Mouse (Mus musculus) telencephalon, adult 2 months (tissue): ENCODE data around the gene Sox8.

ENCODE experiments used
- DNase-seq: peaks from one replicate; pipeline ENCODE4 v3.0.0-alpha.2; 2011; ENCODE audit warnings: low read depth, low spot score

The Sox8 gene

DNA sequence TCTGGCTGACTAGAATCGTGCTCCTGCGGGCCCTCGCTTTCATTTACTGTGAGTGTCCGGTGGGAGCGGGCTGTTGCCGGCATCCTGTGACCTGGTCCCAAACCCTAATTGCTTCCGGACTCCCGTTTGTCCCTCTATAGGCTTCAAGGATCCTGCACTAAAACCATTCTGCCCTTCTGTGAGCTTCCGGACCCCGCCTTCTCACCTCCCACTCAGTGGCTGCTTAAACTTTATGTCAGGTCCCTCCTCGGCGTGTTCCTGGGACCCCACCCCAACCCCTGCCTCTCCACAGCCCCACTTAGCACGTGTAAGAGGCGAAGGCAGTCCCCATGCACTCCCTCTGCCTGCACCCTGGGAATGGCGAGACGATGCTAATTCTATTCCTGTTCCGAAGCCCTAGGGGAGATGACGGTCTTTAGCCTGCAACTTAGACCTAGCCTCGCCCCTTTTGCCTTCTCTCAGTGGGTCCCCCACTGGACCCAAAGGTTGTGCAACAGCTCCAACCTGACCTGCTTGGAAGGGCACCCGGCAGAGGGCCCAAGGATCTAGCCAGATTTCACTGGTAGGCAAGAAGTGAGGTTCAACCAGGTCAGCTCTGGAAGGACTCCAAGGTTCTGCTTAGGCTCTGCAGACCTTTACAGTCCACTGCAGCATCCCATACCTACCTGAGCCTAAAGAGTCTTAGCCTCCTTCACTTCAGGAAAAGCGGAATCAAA is 9.0 kb upstream of the Sox8 start:
- no peak for DNase-seq

DNA sequence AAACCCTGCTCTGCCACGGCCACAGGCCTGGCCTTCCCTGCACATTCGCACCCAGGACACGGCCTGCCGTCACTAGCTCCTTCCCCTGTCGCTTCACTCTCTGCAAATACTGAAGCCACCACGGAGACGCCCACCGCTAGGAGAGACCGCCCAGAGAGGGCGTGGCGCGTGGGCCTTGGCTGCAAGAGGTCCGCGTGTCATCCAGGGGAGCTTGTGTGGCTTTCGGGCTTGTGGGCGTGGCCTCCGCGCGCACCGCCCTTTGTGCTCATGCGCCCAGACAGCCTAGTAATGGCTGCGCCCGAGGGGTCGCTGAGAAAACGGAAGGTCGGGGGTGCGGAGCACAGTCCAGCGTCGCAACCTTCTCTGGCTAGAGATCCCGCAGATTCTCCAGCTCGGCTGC is 8.4 kb upstream of the Sox8 start, which contains the start of gene Lmf1:
Gene Lmf1, plus strand, starts transcription at position 166 of the 400 bp plus-strand sequence.
- DNase-seq, result peak; percentile 95

DNA sequence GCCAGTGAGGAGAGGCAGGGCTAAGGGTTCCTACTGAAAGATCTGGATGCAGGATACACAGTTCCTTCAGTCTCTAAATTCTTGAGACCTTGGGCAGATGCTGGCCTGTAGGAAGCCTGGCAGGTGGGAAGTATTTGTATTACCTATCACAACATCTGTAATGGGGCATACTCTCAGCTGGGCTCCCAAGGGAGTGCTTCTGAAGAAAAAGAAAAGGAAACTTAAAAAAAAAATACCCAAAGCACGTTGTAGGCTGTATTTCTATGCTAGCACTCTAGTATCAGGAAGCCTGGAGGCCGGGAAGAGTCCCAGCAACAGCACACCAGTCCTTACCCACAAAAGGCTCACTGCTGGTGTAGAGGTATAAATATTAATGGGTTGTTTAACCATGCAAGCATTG is 7.2 kb upstream of the Sox8 start:
- no peak for DNase-seq

DNA sequence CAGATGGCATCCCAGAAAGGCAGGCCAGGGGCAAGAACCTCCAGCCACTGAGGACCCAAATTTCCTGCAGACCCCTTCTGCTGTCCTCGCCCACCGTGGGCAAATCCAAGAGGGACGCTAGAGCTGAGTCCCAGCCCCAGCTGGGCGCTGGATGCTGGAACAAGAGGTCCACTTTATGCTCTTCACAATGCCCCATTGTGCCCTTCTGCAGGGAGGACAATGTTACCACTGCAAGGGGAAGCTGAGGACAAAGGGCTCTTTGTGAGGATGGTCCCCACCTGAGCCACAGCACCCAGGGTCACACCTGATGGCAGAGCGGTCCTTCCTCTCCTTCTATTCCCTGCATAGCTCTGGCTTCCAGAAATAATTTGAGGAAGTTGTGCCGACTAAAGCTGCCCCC is 6.8 kb upstream of the Sox8 start:
- no peak for DNase-seq

DNA sequence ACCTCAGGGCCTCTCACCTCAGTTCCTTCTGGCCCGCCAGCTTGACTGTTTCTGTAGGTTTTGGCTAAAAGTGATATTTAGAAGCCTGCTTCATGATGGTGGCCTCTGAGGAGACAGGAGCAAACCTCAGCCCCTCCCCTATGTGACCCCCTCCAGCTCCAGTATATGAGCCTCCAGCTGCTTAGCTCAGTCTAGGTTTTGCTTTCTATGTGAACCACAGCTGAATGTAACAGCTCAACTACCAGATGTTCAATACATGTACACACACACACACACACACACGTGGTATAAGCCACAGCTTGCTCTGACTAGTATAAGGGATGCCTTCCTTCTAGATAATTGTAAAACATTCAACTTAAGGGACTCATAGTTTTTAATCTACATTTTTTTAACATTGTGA is 5.5 kb upstream of the Sox8 start:
- no peak for DNase-seq

DNA sequence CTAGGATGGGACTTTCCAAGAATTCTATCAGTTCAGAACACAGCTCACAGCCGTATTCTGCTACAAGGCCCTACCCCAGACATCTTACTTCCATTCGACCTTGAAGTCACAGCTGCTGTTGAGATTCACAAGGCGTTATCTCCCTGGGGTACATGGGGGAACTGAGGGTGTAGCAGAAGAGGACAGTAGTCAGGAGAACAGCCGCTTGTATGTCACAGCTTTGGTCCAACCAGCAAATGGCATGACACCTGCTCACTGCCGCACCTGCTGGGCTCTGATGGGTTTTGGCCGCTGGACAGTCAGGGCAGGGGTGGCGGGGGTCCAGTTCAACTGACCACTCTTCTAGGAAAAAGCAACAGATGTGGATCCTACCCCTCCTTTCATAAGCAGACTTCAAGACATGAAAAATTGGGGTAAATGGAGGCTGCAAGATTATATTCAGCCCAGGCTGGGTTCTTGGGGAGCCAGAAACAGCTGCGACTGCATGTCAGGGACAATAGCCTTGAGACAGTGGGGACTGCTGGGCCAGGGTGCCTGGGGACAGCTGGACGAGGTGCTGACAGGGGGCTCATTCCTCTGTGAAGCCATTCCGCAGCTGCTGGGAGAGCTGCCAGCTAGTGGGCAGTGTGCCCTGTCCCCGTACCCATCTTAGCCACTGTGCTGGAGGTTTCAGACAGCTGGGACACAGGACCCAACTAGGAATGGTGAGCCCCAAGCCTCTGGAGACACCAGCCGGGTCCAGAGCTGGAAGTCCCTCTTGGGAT is 4.9 kb upstream of the Sox8 start:
- no peak for DNase-seq

DNA sequence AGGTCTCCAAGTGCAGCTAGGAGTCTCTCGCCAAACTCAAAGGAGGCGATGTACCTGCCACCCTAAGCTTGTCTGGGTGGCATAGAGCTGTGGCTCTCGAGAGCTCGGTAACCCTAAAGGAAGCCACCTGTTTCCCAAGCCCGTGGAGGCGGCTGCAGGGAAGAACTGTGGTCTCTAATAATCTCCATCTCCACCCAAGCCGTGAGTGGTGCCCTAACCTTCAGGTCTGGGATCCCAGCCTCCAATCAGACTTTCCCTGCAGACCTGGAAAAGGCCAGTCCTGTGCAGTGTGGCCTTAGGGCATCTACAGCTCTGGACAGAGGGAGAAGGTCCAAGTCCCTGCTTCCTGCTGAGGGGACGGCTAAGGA is 951 bp upstream of the Sox8 start:
- DNase-seq, result no peak

DNA sequence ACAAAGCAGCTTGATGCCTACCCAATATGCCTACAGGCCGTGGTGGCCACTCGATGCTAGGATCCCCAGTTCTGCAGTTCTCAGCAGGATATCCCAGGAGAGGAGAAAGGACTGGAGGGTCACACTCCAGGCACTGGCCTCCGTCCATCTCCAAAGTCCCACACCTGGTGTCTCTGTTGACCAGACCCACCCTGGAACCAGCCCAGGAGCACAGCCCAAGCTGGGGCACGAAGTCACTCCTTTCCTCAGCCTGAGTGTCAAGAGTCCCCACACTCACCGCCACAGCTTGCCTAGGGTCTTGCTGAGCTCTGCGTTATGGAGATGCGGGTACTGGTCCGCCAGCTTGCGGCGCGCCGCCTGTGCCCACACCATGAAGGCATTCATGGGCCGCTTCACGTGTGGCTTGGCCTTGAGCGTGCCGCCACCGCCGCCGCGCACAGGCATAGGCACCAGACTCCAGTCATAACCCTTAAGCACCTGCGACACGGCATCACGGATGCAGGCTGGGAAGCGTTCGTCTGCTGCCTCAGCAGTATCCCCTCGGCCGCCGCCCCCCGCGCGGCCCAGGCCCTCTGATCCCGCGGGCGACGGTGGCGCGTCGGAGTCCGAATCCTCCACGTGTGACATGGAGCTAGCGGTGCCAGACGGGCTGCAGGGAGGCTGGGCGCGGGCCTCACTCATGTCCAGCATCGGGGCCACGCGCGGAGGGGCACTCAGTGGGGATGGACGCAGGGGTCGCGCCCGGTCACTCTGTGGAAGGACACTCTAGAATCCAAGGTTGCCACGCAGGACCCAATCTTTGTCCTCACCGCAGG is 446 bp downstream of the Sox8 start:
- DNase-seq, result no peak

DNA sequence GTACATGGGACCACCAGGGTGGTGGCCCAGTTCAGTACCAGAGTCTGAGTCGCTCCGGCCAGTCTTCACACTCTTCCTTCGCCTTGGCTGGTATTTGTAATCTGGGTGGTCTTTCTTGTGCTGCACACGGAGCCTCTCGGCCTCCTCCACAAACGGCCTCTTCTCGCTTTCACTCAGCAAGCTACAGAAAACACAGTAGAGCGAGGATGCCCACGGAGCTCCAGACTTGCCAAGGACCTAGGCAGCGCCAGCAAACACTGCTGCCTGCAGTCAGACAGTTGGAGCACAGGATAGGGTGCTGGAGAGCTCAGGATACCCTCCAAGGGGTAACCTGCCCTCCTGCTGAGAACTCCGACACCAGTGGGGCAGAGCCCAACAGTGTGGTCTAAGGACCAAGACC is 1.6 kb downstream of the Sox8 start:
- DNase-seq, result no peak

DNA sequence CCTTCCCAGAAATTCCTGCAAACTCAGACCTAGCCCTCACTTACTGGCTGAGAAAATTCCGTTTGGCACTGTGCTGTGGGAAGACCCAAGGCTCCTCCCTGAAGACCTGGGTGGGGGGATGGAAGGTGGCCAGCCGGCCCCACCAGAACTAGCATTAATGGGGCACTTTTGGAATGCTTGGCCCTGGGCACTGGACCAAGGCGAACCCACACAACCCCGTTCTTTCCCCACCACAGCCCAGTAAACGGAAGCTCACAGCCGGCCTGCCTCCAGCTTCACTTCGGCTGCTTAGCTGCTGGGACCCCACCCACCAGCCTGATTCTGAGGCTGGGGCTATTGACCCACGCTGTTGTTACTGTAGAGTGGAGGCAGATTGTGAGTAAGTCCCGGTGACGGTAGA is 2.3 kb downstream of the Sox8 start:
- no peak for DNase-seq

DNA sequence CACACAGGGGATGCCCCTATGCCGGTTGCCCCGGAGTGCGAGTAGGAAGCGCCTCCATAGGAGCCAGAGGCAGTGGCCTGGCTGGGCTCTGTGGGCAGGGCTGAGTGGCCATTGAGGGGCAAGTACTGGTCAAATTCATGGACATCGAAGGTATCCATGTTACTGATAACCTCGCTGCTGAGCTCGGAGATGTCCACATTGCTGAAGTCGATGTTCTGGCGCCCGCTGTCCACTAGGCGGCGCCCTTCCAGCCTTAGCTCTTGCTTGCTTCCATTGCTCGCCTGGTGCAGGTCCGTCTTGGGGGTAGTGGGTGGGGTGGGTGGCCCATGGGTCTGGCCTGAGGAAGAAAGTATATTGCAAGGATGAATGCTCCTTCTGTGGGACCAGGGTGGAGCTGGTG is 2.7 kb downstream of the Sox8 start:
- DNase-seq, result no peak

DNA sequence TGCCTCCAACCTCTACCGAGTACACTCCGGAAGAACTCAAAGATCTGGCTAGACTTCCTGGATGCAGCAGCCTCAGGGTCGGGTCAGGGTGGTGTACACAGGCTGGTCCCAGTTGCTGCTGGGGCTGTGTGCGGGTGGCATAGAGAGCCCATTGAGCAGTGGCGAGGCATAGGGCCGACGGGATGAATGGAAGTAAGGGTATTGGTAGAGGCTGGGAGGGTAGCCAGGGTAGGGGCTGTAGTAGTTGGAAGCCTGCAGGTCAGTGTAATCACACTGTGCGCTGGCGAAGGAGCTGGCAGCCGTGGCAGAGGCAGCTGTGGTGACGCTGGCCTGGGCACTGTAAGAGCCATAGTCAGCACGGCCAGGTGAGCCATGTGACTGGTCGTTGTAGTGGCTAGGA is 3.2 kb downstream of the Sox8 start:
- DNase-seq, result no peak

DNA sequence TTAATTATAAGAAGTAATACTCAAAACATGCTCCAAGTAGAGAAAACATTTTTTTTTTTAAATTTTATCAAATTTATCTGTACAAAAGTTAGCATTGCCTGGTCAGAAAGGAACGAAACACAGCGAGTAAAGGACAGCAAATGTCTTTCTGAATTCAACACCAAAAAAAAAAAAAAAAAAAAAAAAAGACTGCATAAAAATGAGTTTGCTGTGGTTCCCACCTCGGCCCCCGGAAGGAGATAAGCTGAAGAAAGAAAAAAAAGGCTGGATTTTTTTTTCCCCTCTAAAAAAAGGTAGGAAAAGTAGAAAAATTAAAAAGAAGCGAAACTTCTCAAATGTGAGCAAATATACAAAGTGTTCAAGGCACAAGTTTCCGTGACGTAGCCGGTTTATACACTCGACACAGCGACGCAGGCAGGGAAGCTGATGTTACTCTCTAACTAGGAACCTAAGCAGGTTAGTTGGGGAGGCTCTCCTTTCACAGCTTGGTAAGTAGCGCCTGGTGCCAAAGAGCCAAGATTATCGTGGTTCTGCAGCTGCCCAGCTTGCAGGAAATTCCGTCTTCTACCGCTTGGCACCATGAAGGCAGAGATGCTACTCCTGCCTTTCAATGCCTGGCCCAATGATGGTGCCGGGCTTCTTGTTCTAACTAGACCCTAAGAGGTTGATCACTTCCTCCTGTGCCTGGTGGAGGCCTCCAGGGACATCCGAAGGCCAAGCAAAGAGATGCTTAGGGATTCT is 4.5 kb downstream of the Sox8 start:
- no peak for DNase-seq

DNA sequence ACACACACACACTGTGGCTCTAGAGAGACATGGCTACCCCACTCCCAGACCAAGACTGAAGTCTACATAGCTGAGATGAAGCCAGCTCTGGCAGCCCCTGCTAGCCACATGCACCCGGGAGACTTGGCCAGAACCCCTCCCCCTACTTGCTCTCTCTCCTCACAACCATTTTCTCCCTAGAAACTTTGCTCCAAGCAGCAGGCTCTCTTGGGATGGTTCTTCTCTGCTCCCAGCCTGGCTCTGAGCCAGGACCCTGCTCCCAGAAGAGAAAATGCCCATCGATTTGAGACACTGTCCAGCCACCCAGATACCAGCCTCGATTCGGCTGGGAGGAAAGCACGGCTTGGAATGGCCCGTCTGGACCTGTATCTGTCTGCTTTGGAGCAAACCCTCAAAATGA is 5.2 kb downstream of the Sox8 start:
- no peak for DNase-seq

DNA sequence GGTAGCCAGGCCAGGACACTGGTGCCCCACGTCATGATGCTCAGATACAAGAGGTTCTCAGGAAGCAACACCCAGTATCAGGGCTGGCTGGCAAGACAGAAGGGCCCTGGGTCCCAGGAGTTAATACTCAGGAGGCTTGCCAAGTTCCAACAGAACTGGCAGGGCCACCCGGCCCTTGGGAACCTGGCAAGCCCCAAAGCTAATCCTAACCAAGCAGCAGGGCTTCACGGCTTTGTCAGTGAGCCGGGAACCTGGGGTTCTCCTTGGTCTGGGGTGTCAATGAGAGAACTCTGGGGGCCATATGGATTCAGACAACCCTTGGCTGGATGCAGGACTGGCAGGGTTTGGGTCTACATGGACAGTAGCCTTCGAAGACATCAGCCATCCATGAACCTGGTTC is 6.0 kb downstream of the Sox8 start:
- no peak for DNase-seq

DNA sequence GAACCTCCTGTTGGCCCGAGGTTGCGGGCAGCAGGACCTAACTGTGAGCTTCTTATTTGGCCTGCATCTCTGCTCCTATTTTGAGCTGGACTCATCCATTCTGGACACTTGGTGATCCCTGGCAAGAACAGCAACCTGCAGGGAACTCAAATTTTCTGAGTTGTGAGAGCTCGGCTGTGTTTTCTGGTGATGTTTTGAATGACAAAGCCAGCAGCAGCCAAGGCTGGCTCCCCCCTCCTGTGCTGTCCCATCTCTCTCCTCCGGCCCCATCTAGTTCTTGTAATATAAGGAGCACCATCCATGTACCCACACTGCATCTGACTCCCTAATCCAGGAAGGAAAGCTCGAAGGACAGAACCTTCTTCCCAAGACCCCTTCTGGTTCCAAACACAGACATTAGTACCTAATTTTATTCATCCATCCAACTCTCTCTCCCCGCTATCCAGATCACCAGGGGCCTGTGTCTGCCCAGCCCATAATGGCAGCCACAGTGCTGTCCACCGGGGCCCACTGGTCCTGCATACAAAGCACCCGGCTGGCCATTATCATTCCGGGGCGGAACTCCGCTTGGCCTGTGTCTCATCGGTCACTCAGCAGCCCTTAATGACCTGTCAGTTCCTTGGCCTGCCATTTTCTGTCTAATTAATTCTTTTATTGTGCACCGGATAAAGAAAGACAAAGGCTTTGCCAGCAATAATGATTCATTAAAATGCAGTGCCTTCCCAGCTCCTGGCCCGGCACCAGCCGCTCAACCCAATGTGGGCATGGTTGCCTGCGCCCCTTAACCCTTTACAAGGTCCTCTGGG is 9.1 kb downstream of the Sox8 start:
- DNase-seq, result no peak

DNA sequence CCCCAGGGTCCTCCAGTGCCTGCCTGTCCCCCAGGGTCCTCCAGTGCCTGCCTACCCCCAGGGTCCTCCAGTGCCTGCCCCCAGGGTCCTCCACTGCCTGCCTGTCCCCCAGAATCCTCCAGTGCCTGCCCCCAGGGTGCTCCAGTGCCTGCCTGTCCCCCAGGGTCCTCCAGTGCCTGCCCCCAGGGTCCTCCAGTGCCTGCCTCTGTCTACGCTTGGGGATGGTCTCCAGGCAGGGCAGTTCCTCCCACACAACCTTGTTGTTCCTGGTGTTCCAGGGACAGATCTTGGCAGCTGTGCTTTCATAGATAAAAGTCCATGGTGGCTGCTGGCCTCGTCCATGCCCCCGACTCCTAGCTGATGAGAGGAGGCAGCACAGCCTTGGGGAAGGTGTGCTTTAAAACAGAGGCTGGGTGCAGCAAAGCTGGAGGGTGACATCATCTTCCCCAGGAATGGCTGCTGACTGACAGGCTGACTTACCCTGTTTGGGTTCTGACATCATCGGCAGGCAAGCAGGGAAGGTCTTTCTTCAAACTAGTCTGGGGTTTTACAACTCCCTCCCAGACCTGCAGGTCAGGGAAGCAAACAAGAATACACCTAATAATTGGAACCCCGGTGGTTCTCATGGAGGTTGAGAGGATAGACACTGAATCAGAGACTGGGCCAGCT is 9.8 kb downstream of the Sox8 start:
- no peak for DNase-seq

DNA sequence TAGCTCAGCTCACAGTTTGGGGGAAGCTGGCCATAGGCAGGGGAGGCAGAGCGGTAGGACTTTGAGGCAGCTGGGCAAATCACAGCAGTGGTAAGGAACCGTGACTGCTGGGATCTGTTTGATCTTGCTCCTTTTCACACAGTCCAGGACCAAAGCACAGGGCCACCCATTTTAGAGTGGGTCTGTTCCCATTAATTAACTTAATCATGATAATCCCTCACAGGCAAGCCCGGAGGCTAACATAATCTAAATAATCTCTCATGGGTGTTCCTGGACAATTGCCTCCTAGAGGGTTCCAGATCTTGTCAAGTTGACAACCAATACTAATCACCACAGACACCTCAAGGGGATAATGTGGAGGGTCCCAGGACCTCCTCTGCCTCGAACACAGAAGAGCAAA is 10.9 kb downstream of the Sox8 start:
- DNase-seq, result no peak

DNA sequence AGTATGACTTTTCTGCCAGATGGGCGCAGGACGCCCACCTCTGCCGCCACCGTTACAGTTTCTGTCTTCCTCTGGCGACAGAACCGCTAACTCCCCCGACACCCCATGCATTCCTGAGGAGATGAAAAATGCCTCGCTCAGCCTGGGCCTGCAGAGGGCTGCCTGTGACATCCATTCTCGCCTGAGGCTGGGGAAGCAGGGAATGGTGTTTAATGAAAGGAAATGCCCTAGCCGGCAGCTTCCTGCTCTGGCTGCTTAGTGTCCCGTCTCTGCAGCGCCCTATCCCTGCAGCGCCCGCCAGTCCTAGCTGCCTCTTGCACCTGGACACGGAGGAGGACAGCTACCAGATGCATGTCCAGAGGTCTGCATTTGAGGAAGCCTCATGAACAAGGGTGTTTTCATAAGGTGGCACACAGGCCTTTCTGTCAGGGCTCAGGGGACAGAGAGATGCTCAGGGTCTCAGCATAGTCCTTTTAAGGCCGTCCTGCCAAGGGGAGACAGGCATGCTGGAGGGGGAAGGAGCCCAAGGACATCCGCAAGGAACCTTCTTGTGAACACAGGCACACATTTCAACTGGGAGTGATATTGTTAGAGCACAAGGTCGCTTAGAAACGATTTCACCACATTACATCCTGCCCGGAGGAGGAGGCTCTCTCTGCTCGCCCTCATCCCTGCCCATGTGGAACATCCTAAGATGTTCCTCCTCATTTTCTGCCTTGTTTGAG is 13.7 kb downstream of the Sox8 start:
- peak; percentile 91 for DNase-seq
